In genomic region chr8:126929607-126930161, GRCm38 (mm10) we compare ENCODE assay signal across 7 mouse cellular contexts. TPM values are rescaled to one million over a fixed set of nuclear protein-coding genes. Genes with fewer than 3 reads are reported as not detected.
A peak's percentile ranks its signal among the peaks of the same experiment; 100 is the strongest.
DNase-seq lines count a peak whose midpoint lies in the region; ATAC-seq lines count a peak whose summit lies in the region.

No protein-coding gene starts in this region.

- peak; percentile 86 for DNase-seq in MN1 (ENCODE audit: low spot score)
- peak; percentile 70 for DNase-seq in cerebellum, adult 8-10 months
- peak; percentile 82 for DNase-seq in forelimb bud, embryonic 11.5 days (ENCODE audit: low read depth, low spot score)
- DNase-seq in kidney, adult 9 months, result peak; percentile 88
- peak; percentile 58 to 77 for DNase-seq in lung, adult 18-20 months
- peak; percentile 86 for DNase-seq in retina, embryonic 14.5 days (ENCODE audit: low spot score)

- ATAC-seq in CD4-positive, CD25-positive, alpha-beta regulatory T cell, adult 4 months, result peak; percentile 64

RNA-seq across cellular contexts. Expression of gene Tomm20, which starts 16.0 kb away (rescaled TPM):
- polyA plus RNA-seq in CD4-positive, CD25-positive, alpha-beta regulatory T cell, adult 4 months (2017; shearing (Covaris generic)), result 10 to 100 TPM; 28.5 to 80.4 TPM

RNA-seq across cellular contexts. Expression of gene Rbm34, which starts 41.2 kb away (rescaled TPM):
- polyA plus RNA-seq in CD4-positive, CD25-positive, alpha-beta regulatory T cell, adult 4 months (2017; shearing (Covaris generic)), result 10 to 100 TPM; 12.7 to 20.8 TPM

Comparison
In these comparisons a context has a peak if more than half of its experiments do, and no peak if none do; other contexts are left out.
1. Peak in every context shown above with its lines: DNase-seq and ATAC-seq.